Mouse (Mus musculus): Measurements from ENCODE around the gene Nr6a1.

The Nr6a1 gene

DNA sequence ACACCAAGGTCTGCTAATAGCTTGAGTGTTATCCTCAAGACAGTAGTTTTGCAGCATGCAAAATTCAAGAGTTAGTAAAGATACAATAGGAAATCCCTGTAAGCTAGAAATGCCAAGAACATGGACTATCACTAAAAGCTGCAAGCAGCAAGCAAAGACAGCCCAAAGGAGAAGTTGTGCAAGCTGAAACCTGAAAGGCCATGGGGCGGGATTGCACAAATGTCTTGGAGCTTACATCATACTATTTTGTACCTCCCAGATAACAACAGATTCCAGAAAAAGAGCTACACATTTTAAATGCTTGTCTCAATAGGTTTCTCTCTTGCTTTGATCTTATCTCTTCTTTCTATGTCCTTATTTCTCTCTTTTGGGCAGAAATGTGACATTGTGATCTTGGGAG, 60.8 kb downstream of the Nr6a1 start:
- DNase-seq: no peak

DNA sequence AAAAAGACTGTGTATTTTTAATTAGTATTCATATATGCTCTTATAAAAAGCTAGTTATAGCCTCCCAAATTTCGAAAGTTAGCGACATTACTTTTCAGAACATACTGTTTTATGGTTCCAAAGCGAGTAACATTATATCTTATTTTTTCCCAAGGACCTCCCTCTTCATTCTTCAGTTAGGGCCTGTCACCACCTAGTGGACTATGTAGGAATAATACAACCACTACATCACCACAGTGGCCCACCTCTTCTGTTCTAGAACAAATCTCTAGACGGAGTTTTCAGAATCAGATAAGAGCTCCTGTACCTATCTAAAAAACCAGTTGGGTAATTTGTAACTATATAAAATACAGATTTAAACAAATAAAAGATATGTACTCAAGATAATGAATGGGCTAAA, 63.5 kb downstream of the Nr6a1 start:
- peak; percentile 11 for DNase-seq

- no peak for DNase-seq
Measured at GRCm38 (mm10) chr2:38851797-38852196, 75.7 kb downstream of the Nr6a1 start.

- no peak for DNase-seq
Measured at GRCm38 (mm10) chr2:38846319-38846718, 81.2 kb downstream of the Nr6a1 start.

- DNase-seq: no peak
Measured at GRCm38 (mm10) chr2:38835489-38835888, 92.0 kb downstream of the Nr6a1 start.

- DNase-seq: no peak
Measured at GRCm38 (mm10) chr2:38831976-38832375, 95.5 kb downstream of the Nr6a1 start.

DNA sequence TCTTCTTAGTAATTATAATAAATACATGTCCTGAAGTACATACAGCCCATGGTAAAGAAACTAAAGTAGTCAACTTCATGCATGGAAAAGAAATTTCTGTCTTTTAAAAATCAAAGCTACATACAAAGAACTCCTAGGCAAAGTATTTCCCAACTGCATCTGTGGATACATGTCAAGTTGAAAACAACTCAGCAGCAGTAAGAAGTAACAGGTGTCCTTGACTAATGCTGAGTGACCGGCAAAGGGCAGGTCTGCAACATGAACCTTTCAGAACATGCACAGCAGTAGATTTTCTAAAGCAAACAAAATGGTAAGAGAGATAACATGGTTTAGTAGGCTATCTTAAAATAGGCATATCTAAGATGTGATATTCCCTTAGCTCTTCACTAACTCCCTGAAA, 98.0 kb downstream of the Nr6a1 start:
- DNase-seq: no peak

GRCm38 (mm10) chr2:38827801-38828306, 99.6 kb downstream of the Nr6a1 start:
- DNase-seq: no peak

DNA sequence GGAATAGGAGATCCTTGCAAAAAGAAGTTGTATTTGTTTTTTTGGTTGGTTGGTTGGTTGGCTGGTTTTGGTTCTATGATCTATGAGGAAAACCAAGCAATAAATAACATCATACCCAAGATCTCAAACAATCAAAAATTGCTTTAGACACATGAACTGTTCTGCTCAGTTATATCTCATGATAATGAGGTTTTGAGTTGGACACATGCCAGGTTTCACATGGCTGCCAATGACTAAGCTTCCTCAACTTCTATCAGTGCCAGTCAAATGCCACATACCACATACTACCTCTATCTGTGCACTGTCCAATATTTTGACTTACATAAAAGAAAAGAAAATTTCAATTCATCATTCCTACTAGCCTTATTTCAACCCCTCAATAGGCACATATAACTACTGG, 101.3 kb downstream of the Nr6a1 start:
- no peak for DNase-seq

GRCm38 (mm10) chr2:38824791-38825768, 102.4 kb downstream of the Nr6a1 start:
- peak; percentile 44 for DNase-seq

DNA sequence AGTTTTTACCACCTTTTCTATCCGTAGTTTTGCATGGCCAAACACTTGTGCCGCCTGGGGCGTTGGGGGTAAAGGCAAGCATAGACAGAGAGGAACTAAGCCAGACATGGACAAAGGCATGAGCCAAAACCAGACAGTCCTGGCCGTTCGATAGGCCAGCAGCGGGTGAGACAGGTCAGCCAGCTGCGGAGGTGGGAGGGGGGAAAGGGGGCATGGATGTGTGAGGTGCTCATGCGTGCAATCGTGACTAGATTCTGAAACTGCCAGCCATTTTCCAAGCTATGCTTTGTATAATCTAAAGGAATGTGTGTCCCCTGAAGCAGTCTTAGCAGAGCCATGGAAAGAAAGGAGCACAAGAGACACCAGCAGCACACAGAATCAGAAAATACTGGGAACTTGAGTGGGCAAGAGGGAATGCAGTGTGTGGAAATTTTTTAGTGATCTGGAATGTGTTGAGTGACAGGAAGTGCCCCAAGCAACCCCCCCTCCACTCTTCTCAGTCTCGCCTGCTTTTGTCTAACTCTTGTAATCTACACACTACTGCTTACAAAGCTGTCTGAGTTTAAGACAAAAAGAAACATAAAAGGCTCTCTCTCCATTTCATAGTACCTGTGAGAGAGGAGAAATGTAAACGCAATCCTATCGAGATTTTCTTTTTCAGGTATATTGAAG, 103.4 kb downstream of the Nr6a1 start:
- peak; percentile 70 for DNase-seq

DNA sequence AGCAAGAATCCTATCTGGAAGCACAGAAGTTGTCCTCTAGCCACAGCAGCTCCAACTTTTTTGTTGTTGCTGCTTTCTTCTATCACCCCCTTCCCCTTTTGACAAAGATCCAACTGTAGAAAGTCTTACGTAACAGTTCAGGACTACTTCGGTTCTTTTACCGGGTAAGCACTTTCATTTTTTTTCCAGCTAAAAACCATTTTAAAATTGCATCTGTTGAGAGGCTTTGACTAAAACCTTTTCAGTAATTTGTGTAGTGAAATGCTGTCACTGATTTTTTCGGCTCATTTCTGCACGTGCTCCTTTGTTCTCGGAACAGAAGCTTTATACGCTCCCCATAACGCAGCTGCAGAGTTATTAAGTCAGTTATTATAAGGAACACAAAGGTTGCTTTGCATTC, 104.1 kb downstream of the Nr6a1 start:
- DNase-seq: peak; percentile 18

- DNase-seq: peak; percentile 62
Measured at GRCm38 (mm10) chr2:38822995-38823394, 104.5 kb downstream of the Nr6a1 start.

DNA sequence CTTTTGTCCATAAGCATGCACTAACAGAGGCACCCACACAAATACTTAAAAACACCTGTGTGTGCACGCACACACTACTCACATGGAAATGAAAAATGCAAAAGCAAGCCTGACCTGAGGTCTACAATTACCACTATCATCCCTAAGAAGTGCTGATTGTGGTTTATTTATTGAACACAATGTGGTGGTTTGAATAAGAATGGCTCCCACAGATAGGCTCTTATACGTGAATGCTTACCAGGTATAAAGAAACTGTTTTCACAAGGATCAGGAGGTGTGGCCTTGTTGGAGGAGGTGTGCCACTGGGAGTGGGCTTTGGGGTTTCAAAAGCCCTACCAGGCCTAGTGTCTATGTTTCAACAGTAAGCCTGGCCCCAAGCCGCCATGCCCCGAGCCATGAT, 110.0 kb downstream of the Nr6a1 start:
- DNase-seq: no peak

DNA sequence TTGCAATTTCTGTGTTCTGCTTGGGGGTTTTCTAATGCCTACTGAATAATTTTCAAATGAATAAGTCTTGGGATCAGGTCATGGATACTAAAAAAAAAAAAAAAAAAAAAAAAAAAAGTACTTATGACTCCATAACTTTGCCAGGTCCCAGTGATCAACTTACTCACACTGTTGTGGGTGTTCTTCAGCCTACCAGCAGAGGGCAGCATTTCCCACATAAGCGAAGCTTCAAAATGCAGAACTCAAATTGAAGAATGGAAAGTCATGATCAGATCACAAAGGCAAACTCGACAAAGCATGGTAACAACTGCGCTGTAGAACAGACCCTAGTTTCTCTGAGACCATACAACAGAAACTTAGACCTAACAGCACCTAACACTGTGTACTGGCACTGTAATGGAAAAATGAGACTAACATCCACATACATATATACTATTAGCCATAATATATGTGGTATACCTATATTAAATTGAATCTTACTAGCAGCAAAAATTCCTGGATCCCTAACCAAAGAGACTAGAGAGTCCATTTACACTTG, 130.3 kb downstream of the Nr6a1 start:
- peak; percentile 87 for DNase-seq

DNA sequence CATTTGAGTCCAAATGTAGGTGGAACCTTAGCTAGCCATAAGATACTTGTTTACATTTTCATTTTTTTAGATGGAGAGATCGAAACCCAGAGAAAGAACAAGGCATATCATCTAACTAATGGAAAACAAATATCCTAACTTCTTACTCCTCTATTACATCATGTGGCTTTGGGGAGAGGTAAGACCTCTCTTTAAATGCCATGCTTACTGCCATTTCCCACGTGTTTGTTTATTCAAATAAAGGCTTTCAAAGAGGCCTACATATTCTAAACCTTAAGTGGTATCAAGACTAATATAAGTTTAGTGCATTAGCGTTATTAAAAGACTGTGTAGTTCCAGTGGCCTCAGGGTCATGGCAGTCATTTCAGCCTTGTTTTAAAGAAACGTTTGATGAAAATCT, 140.2 kb downstream of the Nr6a1 start:
- no peak for DNase-seq

DNA sequence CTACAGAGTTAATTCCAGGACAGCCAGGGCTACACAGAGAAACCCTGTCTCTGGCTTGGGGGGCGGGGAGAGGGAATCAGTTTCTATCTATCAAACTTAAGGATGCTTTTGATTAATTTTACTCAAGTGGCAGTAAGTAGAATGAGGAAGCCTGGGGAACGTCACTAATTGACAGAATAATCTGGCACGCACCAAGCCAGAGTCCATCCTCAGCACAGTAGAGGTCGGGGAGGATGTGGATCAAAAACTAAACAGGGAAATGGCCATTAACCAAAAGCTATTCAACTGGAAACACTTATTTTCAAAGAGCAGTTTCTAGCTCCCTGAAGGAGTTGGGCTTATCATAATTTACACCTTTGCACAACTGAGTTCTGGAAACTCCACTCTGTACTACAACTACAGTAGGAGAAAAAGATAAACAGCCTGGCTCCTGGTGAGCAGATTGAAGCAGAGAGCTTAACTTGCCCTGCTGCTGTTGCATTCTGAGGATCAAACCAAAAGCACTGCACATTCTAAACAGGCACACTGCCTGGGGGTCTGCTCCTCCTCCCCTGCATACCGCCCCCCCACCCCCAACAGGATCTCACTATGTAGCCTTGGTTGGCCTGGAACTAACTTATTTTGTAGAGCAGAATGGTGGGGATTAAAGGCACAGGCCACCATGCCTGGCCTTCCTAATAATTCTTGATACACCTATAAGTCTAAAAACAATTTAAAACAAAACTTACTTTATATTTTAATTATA, 141.1 kb downstream of the Nr6a1 start:
- no peak for DNase-seq

GRCm38 (mm10) chr2:38785113-38785512, 142.4 kb downstream of the Nr6a1 start:
- DNase-seq: no peak

- DNase-seq: no peak
Measured at GRCm38 (mm10) chr2:38784396-38784795, 143.1 kb downstream of the Nr6a1 start.

DNA sequence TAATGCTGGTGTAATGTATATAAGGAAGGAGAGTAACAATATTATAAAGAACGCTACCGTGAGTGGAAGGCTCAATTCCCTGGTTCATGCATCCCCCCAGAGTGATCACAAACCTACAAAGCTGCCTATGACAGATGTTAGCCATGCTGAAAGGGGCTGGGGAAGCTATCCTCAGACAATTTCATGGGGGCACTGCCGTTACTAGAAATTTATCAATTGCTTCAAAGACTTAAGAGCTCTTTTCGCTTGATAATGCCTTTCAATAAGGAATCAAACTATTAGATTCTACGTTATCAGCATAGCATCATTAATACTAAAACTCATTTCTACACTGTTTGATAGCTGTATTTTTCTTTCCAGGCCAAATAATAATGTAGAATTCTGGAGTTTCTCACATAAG, 144.1 kb downstream of the Nr6a1 start:
- DNase-seq: no peak

DNA sequence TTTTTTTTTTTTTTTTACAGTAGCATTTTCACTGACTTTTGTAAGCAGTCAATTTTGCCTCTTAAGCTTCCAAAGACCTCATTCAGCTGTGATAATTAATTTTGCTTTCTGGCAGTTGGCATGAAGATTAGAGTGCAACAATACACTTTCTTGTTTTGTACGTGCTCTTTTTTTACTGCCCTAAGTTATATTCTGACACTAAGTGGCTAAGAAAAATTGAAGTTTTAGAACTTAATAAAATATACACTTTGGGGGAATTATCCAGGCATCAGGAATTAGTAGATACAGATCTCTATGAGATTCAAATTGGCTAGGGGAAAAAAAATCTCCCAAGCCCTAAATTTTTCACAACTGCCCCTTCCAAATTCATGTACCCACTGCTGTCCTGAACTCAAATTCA, 144.8 kb downstream of the Nr6a1 start:
- no peak for DNase-seq

DNA sequence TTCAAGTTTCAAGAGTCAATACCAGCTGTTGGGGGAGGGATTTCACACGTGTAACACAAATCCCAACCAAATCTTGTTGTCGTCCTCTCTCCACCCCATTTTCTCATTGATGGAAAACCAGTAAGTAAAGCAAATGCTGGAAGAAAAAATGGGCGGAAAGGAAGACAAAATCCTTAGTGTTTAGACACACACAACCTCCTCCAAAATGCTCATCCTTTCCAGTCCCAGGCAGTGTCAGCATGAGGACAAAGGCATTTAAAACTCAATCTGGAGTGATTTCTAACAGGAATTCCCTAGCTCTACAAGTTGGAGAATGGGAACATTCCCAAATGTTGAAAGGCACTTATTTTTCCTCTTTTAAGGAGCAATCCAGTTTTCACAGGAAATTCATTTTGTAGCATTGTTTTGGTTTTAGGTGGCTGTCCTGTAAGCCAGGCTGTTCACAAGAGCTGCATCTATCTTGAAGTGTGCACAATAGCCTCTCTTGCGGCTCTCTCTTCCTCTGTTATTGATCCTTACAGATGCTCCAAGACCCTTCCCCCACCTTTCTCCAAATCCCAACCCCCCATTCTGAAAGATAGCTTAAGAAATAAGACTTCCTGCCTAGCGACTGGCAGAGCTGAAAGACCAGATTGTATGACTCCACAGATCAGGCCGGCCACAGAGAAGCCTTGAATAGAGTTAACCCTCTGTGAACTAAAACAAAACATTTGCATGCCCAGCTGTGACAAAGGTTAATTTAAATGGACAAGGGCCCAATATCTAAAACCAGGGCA, 145.4 kb downstream of the Nr6a1 start:
- no peak for DNase-seq
